Mouse (Mus musculus): ENCODE measurements at regions not wholly inside any gene's neighbourhood (a gene's known extent, or its start where the extent isn't known, plus 50 kb on each side); places are given as distances from the start of the nearest gene placed in this dataset.

DNA sequence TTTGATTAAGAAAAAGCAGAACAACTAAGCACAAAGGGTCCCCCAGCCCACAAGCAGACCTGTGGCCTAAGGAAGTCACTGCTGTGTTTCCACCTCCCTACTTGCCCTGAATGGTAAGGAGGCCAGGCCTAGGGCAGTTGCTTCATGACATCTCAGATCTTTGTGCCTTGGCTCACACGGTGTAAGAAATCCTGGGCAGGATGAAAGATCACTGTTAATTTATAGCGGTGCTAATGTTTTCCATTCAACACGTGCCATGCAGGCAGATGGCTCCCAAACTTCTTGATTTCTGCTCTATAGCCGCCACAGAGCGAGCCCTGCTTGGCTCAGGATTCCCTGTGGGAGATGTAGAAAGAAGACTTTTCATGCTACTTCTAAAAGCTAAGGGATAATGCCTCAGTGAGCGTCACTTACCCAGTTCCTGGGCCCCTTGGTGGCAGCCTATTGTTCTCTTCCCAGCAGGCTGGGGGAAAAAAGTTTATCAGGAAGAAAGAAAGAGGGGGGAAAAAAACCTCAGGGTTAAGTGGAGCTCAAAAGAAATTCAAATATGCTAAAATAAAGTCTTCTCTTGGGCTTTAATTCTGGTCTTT lies 327.4 kb downstream of the Adgrl2 start:
- TF ChIP-seq CTCF (IDR thresholded peaks at IDR 0.05; ENCODE audit: borderline replicate concordance, insufficient read depth, low read length) (no peak), POLR2A (IDR thresholded peaks at IDR 0.05; ENCODE audit: low read depth, low read length) (no peak)

Measured in embryonic fibroblast, embryonic 13.5 days (primary cell).